Comparison of ENCODE assay signal across 23 mouse cellular contexts in genomic region chr5:105483632-105484031, GRCm38 (mm10). TPM values are rescaled to one million over a fixed set of nuclear protein-coding genes. Genes with fewer than 3 reads are reported as not detected.
DNase-seq lines count a peak whose midpoint lies in the region; ATAC-seq and TF ChIP-seq lines count a peak whose summit lies in the region.
"Had no signal": no experiment of that assay in that cellular context is flagged by ENCODE, and none has a peak within 500 bp of the region (broad histone marks: within the 10 kb centered on the region; RNA-seq: fewer than 3 reads in every experiment).

No protein-coding gene starts in this region.

- H3K4me3 ChIP-seq in forebrain, postnatal 0 days (ENCODE audit: low read depth, low read length), result no peak overlapping the region
- H3K4me3 ChIP-seq in forebrain, embryonic 14.5 days (ENCODE audit: low read depth, low read length), result no peak overlapping the region
- H3K4me3 ChIP-seq in layer of hippocampus, adult 2 months, result no peak overlapping the region
- no peak overlapping the region for H3K4me3 ChIP-seq in cortical plate, adult 2 months (ENCODE audit: insufficient read depth, low read length)
- H3K4me3 ChIP-seq in olfactory bulb, adult 2 months (ENCODE audit: insufficient read depth, low read depth, low read length), result no peak overlapping the region
- H3K4me3 ChIP-seq: embryonic facial prominence, embryonic 12.5 days; embryonic facial prominence, embryonic 15.5 days; forebrain, embryonic 15.5 days; heart, embryonic 12.5 days; heart, embryonic 15.5 days; intestine, embryonic 15.5 days had no signal

- TF ChIP-seq CTCF in forebrain, postnatal 0 days (IDR thresholded peaks at IDR 0.05; ENCODE audit: low read depth), result no peak
- no peak for TF ChIP-seq CTCF in layer of hippocampus, adult 2 months (conservative IDR thresholded peaks at IDR 0.05)
- no peak for TF ChIP-seq CTCF in cortical plate, adult 2 months (IDR thresholded peaks at IDR 0.05; ENCODE audit: extremely low read depth, insufficient read depth, low read length)
- no peak for TF ChIP-seq CTCF in olfactory bulb, adult 2 months (IDR thresholded peaks at IDR 0.05; ENCODE audit: insufficient read depth, low read depth, low read length)

- peak overlapping the region; percentile 36; the same call in 1 of the 2 replicates for H3K27ac ChIP-seq in forebrain, postnatal 0 days (ENCODE audit: low read depth, low read length)
- H3K27ac ChIP-seq in forebrain, embryonic 14.5 days (ENCODE audit: low read depth, low read length), result no peak overlapping the region
- H3K27ac ChIP-seq in layer of hippocampus, adult 2 months, result peak overlapping the region; percentile 64
- peak overlapping the region; percentile 18; the same call in 1 of the 2 replicates for H3K27ac ChIP-seq in cortical plate, adult 2 months (ENCODE audit: insufficient read depth, low read length)
- H3K27ac ChIP-seq in olfactory bulb, adult 2 months (ENCODE audit: insufficient read depth, low read depth, low read length), result 0 out of 2 replicates have a peak overlapping the region, but pooled peaks have one; percentile 11
- H3K27ac ChIP-seq: embryonic facial prominence, embryonic 12.5 days; embryonic facial prominence, embryonic 15.5 days; forebrain, embryonic 15.5 days; heart, embryonic 15.5 days; hindbrain, embryonic 14.5 days; intestine, embryonic 15.5 days had no signal

- H3K36me3 ChIP-seq in forebrain, postnatal 0 days (ENCODE audit: insufficient read depth), result peaks cover 37% of the 10 kb centered on the region
- peaks cover 30% of the 10 kb centered on the region for H3K36me3 ChIP-seq in forebrain, embryonic 14.5 days (ENCODE audit: control insufficient read depth, insufficient read depth, low read length)

- H3K4me1 ChIP-seq in forebrain, postnatal 0 days (ENCODE audit: insufficient read depth), result no peaks in the 10 kb centered on the region
- no peaks in the 10 kb centered on the region for H3K4me1 ChIP-seq in forebrain, embryonic 14.5 days (ENCODE audit: control insufficient read depth, insufficient read depth, low read length)
- 0 out of 2 replicates have a peak, but pooled peaks cover 3% of the 10 kb centered on the region for H3K4me1 ChIP-seq in cortical plate, adult 2 months (ENCODE audit: control insufficient read depth, insufficient read depth, low read length)
- peaks cover 13% of the 10 kb centered on the region for H3K4me1 ChIP-seq in olfactory bulb, adult 2 months (ENCODE audit: control insufficient read depth, insufficient read depth, low read length)
- H3K4me1 ChIP-seq: embryonic facial prominence, embryonic 12.5 days; embryonic facial prominence, embryonic 15.5 days; heart, embryonic 12.5 days; heart, embryonic 15.5 days; intestine, embryonic 15.5 days had no signal

- no peak for ATAC-seq in forebrain, postnatal 0 days
- ATAC-seq in forebrain, embryonic 14.5 days, result no peak
- ATAC-seq: CD4-positive, CD25-positive, alpha-beta regulatory T cell, adult 4 months; intestine, embryonic 15.5 days had no signal

- no peaks in the 10 kb centered on the region for H3K9me3 ChIP-seq in forebrain, postnatal 0 days (ENCODE audit: low read length)
- no peaks in the 10 kb centered on the region for H3K9me3 ChIP-seq in forebrain, embryonic 14.5 days (replicated peaks; ENCODE audit: control insufficient read depth, low read length)
- H3K9me3 ChIP-seq: embryonic facial prominence, embryonic 12.5 days; embryonic facial prominence, embryonic 15.5 days; forebrain, embryonic 15.5 days; heart, embryonic 12.5 days; heart, embryonic 15.5 days; intestine, embryonic 15.5 days had no signal

- 88% methylated on average over 2 of the region's 2 CpGs for WGBS in forebrain, postnatal 0 days
- WGBS in forebrain, embryonic 14.5 days, result 95% methylated on average over 2 of the region's 2 CpGs
- WGBS in olfactory bulb, adult 2 months, result 81% methylated on average over 2 of the region's 2 CpGs

- TF ChIP-seq POLR2A in cortical plate, adult 2 months (IDR thresholded peaks at IDR 0.05; ENCODE audit: extremely low read depth, insufficient read depth, low read length), result no peak
- TF ChIP-seq POLR2A in olfactory bulb, adult 2 months (IDR thresholded peaks at IDR 0.05; ENCODE audit: insufficient read depth, low read depth, low read length), result no peak

- DNase-seq in forebrain, postnatal 0 days, result no peak
- no peak for DNase-seq in forebrain, embryonic 14.5 days (ENCODE audit: low spot score)
- DNase-seq in layer of hippocampus, adult 2 months (ENCODE audit: low spot score in 2 of 2), result no peak
- DNase-seq in layer of hippocampus, adult 8-10 months (ENCODE audit: low spot score in 2 of 2), result no peak
- no peak for DNase-seq in lung, postnatal 4 days
- DNase-seq: adrenal gland, postnatal 14 days; cerebellum, adult 18-20 months; cerebellum, adult 9-10 months; gastrocnemius, postnatal 10 days; gastrocnemius, postnatal 36 days; heart, postnatal 10 days; heart, postnatal 4 days; kidney, adult 11 months had no signal

- H3K4me2 ChIP-seq in forebrain, postnatal 0 days (ENCODE audit: low read depth), result no peak overlapping the region
- H3K4me2 ChIP-seq in forebrain, embryonic 14.5 days (ENCODE audit: low read length), result no peak overlapping the region
- H3K4me2 ChIP-seq: embryonic facial prominence, embryonic 12.5 days; embryonic facial prominence, embryonic 15.5 days; forebrain, embryonic 15.5 days; heart, embryonic 12.5 days; heart, embryonic 15.5 days; hindbrain, embryonic 14.5 days; intestine, embryonic 15.5 days had no signal

- no peak overlapping the region for H3K9ac ChIP-seq in forebrain, postnatal 0 days
- no peak overlapping the region for H3K9ac ChIP-seq in forebrain, embryonic 14.5 days (ENCODE audit: low read length)
- H3K9ac ChIP-seq: embryonic facial prominence, embryonic 12.5 days; embryonic facial prominence, embryonic 15.5 days; forebrain, embryonic 15.5 days; heart, embryonic 12.5 days; heart, embryonic 15.5 days; hindbrain, embryonic 14.5 days; intestine, embryonic 15.5 days had no signal

- no peaks in the 10 kb centered on the region for H3K27me3 ChIP-seq in forebrain, postnatal 0 days (ENCODE audit: insufficient read depth, low read length)
- no peaks in the 10 kb centered on the region for H3K27me3 ChIP-seq in forebrain, embryonic 14.5 days (replicated peaks; ENCODE audit: control insufficient read depth, insufficient read depth, low read length)
- H3K27me3 ChIP-seq: embryonic facial prominence, embryonic 12.5 days; embryonic facial prominence, embryonic 15.5 days; forebrain, embryonic 15.5 days; heart, embryonic 12.5 days; heart, embryonic 15.5 days; intestine, embryonic 15.5 days had no signal

RNA-seq across cellular contexts. Expression of gene Lrrc8c, which starts 35.6 kb away (rescaled TPM):
- total RNA-seq in forebrain, postnatal 0 days (2014; rRNA removed), result 6.2 and 6.9 TPM in 2 replicates
- 10.0 and 11.5 TPM in 2 replicates for polyA plus RNA-seq in forebrain, postnatal 0 days (2015; fragmentation: Nextera tagmentation; extraction: Ambion mirVana)
- polyA plus RNA-seq in forebrain, embryonic 14.5 days (2014; fragmentation: Nextera tagmentation; extraction: Ambion mirVana), result 8.6 and 10.2 TPM in 2 replicates
- total RNA-seq in layer of hippocampus, adult 2 months (2021), result 10 to 100 TPM; 29.8 to 30.7 TPM
- 10 to 100 TPM; 27.1 to 31.0 (median 29.0) TPM for total RNA-seq in layer of hippocampus, adult 8-10 months (2022)
- 13.1 and 14.0 TPM in 2 replicates for polyA plus RNA-seq in cortical plate, adult 2 months (2012; rRNA removed)
- not detected in 2 replicates for polyA plus RNA-seq in olfactory bulb, adult 2 months (2012; ENCODE audit: insufficient read depth, insufficient read length, low replicate concordance, missing spikeins)
